ENCODE assay signal across 8 mouse cellular contexts in the genomic region with DNA sequence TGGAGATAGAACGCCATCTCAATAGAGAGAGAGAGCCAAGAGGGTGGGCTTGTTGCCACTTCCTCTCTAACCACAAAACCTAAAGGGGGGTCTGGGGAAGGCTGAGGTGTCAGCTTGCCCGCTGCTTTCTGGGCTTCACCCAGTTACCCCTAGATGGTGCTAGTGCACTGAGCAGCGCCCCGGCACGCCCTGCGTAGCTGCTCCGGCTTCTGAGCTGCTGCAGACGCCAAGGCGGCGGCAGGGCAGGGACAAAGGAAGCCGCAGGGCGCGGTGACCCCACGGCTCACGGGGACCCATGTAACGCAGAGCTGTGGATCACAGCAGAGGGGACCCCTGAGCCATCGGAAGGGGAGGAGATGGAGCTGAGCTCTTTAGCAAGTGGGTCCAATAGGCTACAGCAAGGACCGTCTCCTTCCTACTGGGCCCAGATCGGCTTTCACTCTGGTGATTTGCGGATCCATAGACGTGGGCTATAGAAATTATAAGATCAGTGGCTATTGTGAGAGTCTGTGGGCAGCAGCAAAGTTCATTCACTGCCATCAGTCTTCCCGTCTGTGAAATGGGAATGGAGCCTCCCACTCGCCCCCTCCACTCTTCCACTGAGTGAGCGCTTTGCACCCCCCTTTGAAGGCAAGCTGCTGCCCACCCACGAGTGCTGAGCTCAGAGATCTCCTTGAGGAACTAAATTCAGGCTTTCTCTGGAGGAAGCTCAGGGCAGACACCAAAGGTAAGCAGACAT.
DNase-seq lines count a peak whose midpoint lies in the region; ATAC-seq lines count a peak whose summit lies in the region.

No protein-coding gene starts in this region.

- H3K36me3 ChIP-seq in intestine, embryonic 14.5 days (ENCODE audit: control insufficient read depth, insufficient read depth, low read length): no peaks in the 10 kb centered on the region

- 13% methylated on average over 25 of the region's 25 CpGs for WGBS in intestine, embryonic 14.5 days

- peaks cover 6% of the 10 kb centered on the region; the same call in 1 of the 2 replicates for H3K4me1 ChIP-seq in intestine, embryonic 14.5 days (replicated peaks; ENCODE audit: control insufficient read depth, insufficient read depth, low read length)

- peak; percentile 72 to 76 for DNase-seq in adrenal gland, adult 18-20 months (ENCODE audit: low spot score in 2 of 2)
- peak; percentile 93 for DNase-seq in embryo, embryonic 10.5 days (ENCODE audit: low spot score)
- peak; percentile 62 for DNase-seq in gastrocnemius, postnatal 25 days
- DNase-seq in intestine, embryonic 14.5 days (ENCODE audit: low spot score): peak; percentile 88
- peak; percentile 86 to 88 for DNase-seq in left cerebral cortex, postnatal 10 days (ENCODE audit: extremely low spot score in 1 of 2, low spot score in 2 of 2)
- DNase-seq in right cerebral cortex, postnatal 14 days: peak; percentile 78
- peak; percentile 70 for DNase-seq in urinary bladder, postnatal 25 days (ENCODE audit: low spot score)

- ATAC-seq in intestine, embryonic 14.5 days (replicated peaks; ENCODE audit: low FRiP score, low TSS enrichment, low read depth): peak; percentile 89
- peak; percentile 98 for ATAC-seq in megakaryocyte-erythroid progenitor cell, adult 5-6 weeks (replicated peaks; ENCODE audit: low FRiP score, low TSS enrichment, poor library complexity, severe bottlenecking)

- peak overlapping the region; percentile 66 for H3K4me2 ChIP-seq in intestine, embryonic 14.5 days (ENCODE audit: low read length)

- peak overlapping the region; percentile 68 for H3K9ac ChIP-seq in intestine, embryonic 14.5 days (ENCODE audit: low read length)

- peak overlapping the region; percentile 37 for H3K4me3 ChIP-seq in intestine, embryonic 14.5 days (ENCODE audit: low read depth, low read length)

- H3K27me3 ChIP-seq in intestine, embryonic 14.5 days (replicated peaks; ENCODE audit: control insufficient read depth, insufficient read depth, low read length): no peaks in the 10 kb centered on the region

- H3K9me3 ChIP-seq in intestine, embryonic 14.5 days (ENCODE audit: control insufficient read depth, low read length): no peaks in the 10 kb centered on the region

- H3K27ac ChIP-seq in intestine, embryonic 14.5 days (ENCODE audit: low read depth): peak overlapping the region; percentile 33; the same call in 1 of the 2 replicates

- intact Hi-C loops in left cerebral cortex, postnatal 10 days (cut with DNase I): loop anchor here (2.0 to 5.0 kb wide), 3 partner anchors 196 to 794 kb away; a partner anchor contains a TSS

Comparison
In these comparisons a context has a peak if more than half of its experiments do, and no peak if none do; other contexts are left out.
1. Peak in every context shown above with its lines: DNase-seq, ATAC-seq, H3K4me3 ChIP-seq and H3K27ac ChIP-seq.